Mouse (Mus musculus): Measurements from ENCODE around the gene Tmbim6. TPM values are rescaled to one million over a fixed set of nuclear protein-coding genes. Genes with fewer than 3 reads are reported as not detected.

Tmbim6 gene
- polyA plus RNA-seq, 1 experiment from 2014 or later, result 317 TPM

- Histone ChIP-seq H3K9ac (replicated peaks; ENCODE audit: low read depth, low read length) (no peak overlapping the region), H3K4me2 (replicated peaks; ENCODE audit: low read depth, low read length) (peak overlapping the region; percentile 15), H3K4me3 (ENCODE audit: low read depth, low read length) (no peak overlapping the region), H3K9me3 (ENCODE audit: control insufficient read depth, low read depth, low read length) (no peaks in the 10 kb centered on the region), H3K27ac (ENCODE audit: low read length) (peak overlapping the region; percentile 86; the same call in 1 of the 2 replicates), H3K4me1 (ENCODE audit: control insufficient read depth, insufficient read depth, low read length) (peaks cover 9% of the 10 kb centered on the region), H3K36me3 (ENCODE audit: control insufficient read depth, insufficient read depth, low read length) (peaks cover 15% of the 10 kb centered on the region), H3K27me3 (ENCODE audit: control insufficient read depth, insufficient read depth, low read length) (no peaks in the 10 kb centered on the region)
- ATAC-seq (ENCODE audit: insufficient number of reproducible peaks, insufficient read depth, low FRiP score, low read depth), result no peak
- WGBS, result 22% methylated on average over 5 of the region's 5 CpGs
These were observed 27.4 kb downstream of the Tmbim6 start for GRCm38 (mm10) chr15:99420101-99420500.

DNA sequence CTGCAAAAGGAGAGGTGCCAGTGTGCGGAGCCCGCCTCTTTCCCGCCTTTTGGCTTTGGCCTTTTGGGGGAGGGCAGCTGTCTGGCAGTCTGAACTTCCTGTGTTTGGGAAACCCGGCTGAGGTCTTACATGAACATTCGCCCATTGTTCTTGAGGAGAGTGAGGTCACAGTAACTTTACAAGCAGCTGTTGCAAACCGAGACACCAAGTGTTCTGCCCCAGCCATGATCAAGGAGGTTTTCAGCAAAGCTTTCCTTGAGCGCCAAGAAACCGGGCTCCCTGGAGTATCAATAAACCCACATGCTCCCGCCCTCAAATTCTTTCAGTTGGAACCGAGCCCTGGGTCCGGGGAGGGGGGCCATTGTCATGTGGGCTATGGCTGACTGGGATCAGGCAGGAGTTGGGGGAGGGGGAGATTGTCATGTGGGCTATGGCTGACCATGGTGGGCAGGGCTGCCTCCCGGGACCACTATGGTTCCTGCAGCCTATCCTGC is 27.9 kb downstream of the Tmbim6 start:
- Histone ChIP-seq H3K9me3 (ENCODE audit: control insufficient read depth, low read depth, low read length) (no peaks in the 10 kb centered on the region), H3K9ac (replicated peaks; ENCODE audit: low read depth, low read length) (no peak overlapping the region), H3K4me3 (ENCODE audit: low read depth, low read length) (no peak overlapping the region), H3K36me3 (ENCODE audit: control insufficient read depth, insufficient read depth, low read length) (peaks cover 20% of the 10 kb centered on the region), H3K4me1 (ENCODE audit: control insufficient read depth, insufficient read depth, low read length) (peaks cover 9% of the 10 kb centered on the region), H3K27me3 (ENCODE audit: control insufficient read depth, insufficient read depth, low read length) (no peaks in the 10 kb centered on the region), H3K27ac (ENCODE audit: low read length) (peak overlapping the region; percentile 86), H3K4me2 (replicated peaks; ENCODE audit: low read depth, low read length) (peak overlapping the region; percentile 15)
- peak; percentile 51; the same call in 1 of the 2 replicates for ATAC-seq (ENCODE audit: insufficient number of reproducible peaks, insufficient read depth, low FRiP score, low read depth)
- 7% methylated on average over 12 of the region's 12 CpGs for WGBS

GRCm38 (mm10) chr15:99421152-99421551 is 28.5 kb downstream of the Tmbim6 start:
- H3K36me3 ChIP-seq (ENCODE audit: control insufficient read depth, insufficient read depth, low read length), result peaks cover 20% of the 10 kb centered on the region
- no peaks in the 10 kb centered on the region for H3K27me3 ChIP-seq (ENCODE audit: control insufficient read depth, insufficient read depth, low read length)
- H3K27ac ChIP-seq (ENCODE audit: low read length), result peak overlapping the region; percentile 86
- H3K4me3 ChIP-seq (ENCODE audit: low read depth, low read length), result no peak overlapping the region
- ATAC-seq (ENCODE audit: insufficient number of reproducible peaks, insufficient read depth, low FRiP score, low read depth), result no peak
- peak overlapping the region; percentile 15 for H3K4me2 ChIP-seq (replicated peaks; ENCODE audit: low read depth, low read length)
- H3K9ac ChIP-seq (replicated peaks; ENCODE audit: low read depth, low read length), result no peak overlapping the region
- no peaks in the 10 kb centered on the region for H3K9me3 ChIP-seq (ENCODE audit: control insufficient read depth, low read depth, low read length)
- H3K4me1 ChIP-seq (ENCODE audit: control insufficient read depth, insufficient read depth, low read length), result peaks cover 9% of the 10 kb centered on the region
- 71% methylated on average over 9 of the region's 9 CpGs for WGBS

GRCm38 (mm10) chr15:99421676-99422075 is 29.0 kb downstream of the Tmbim6 start:
- WGBS, result 85% methylated on average over 8 of the region's 8 CpGs
- no peak for ATAC-seq (ENCODE audit: insufficient number of reproducible peaks, insufficient read depth, low FRiP score, low read depth)

GRCm38 (mm10) chr15:99422551-99422950 is 29.9 kb downstream of the Tmbim6 start:
- WGBS, result 93% methylated on average over 23 of the region's 23 CpGs
- no peak for ATAC-seq (ENCODE audit: insufficient number of reproducible peaks, insufficient read depth, low FRiP score, low read depth)
- peaks cover 7% of the 10 kb centered on the region for H3K4me1 ChIP-seq (ENCODE audit: control insufficient read depth, insufficient read depth, low read length)
- no peak overlapping the region for H3K9ac ChIP-seq (replicated peaks; ENCODE audit: low read depth, low read length)
- H3K36me3 ChIP-seq (ENCODE audit: control insufficient read depth, insufficient read depth, low read length), result peaks cover 34% of the 10 kb centered on the region
- H3K4me3 ChIP-seq (ENCODE audit: low read depth, low read length), result no peak overlapping the region
- no peaks in the 10 kb centered on the region for H3K9me3 ChIP-seq (ENCODE audit: control insufficient read depth, low read depth, low read length)
- no peak overlapping the region for H3K27ac ChIP-seq (ENCODE audit: low read length)
- no peak overlapping the region for H3K4me2 ChIP-seq (replicated peaks; ENCODE audit: low read depth, low read length)
- no peaks in the 10 kb centered on the region for H3K27me3 ChIP-seq (ENCODE audit: control insufficient read depth, insufficient read depth, low read length)

More at GRCm38 (mm10) chr15:99421676-99422075, 29.0 kb downstream of the Tmbim6 start:
- Histone ChIP-seq H3K36me3 (ENCODE audit: control insufficient read depth, insufficient read depth, low read length) (peaks cover 25% of the 10 kb centered on the region), H3K27ac (ENCODE audit: low read length) (peak overlapping the region; percentile 86), H3K27me3 (ENCODE audit: control insufficient read depth, insufficient read depth, low read length) (no peaks in the 10 kb centered on the region), H3K4me1 (ENCODE audit: control insufficient read depth, insufficient read depth, low read length) (peaks cover 7% of the 10 kb centered on the region), H3K4me2 (replicated peaks; ENCODE audit: low read depth, low read length) (no peak overlapping the region), H3K9me3 (ENCODE audit: control insufficient read depth, low read depth, low read length) (no peaks in the 10 kb centered on the region), H3K9ac (replicated peaks; ENCODE audit: low read depth, low read length) (no peak overlapping the region), H3K4me3 (ENCODE audit: low read depth, low read length) (no peak overlapping the region)

GRCm38 (mm10) chr15:99423131-99423530 is 30.4 kb downstream of the Tmbim6 start:
- H3K36me3 ChIP-seq (ENCODE audit: control insufficient read depth, insufficient read depth, low read length), result peaks cover 40% of the 10 kb centered on the region
- WGBS, result 87% methylated on average over 10 of the region's 10 CpGs
- H3K4me2 ChIP-seq (replicated peaks; ENCODE audit: low read depth, low read length), result no peak overlapping the region
- H3K9me3 ChIP-seq (ENCODE audit: control insufficient read depth, low read depth, low read length), result no peaks in the 10 kb centered on the region
- H3K27ac ChIP-seq (ENCODE audit: low read length), result no peak overlapping the region
- no peak overlapping the region for H3K9ac ChIP-seq (replicated peaks; ENCODE audit: low read depth, low read length)
- no peaks in the 10 kb centered on the region for H3K27me3 ChIP-seq (ENCODE audit: control insufficient read depth, insufficient read depth, low read length)
- ATAC-seq (ENCODE audit: insufficient number of reproducible peaks, insufficient read depth, low FRiP score, low read depth), result no peak
- no peak overlapping the region for H3K4me3 ChIP-seq (ENCODE audit: low read depth, low read length)
- H3K4me1 ChIP-seq (ENCODE audit: control insufficient read depth, insufficient read depth, low read length), result peaks cover 7% of the 10 kb centered on the region

- no peak overlapping the region for H3K4me3 ChIP-seq (ENCODE audit: low read depth, low read length)
- H3K36me3 ChIP-seq (ENCODE audit: control insufficient read depth, insufficient read depth, low read length), result peaks cover 44% of the 10 kb centered on the region
- peaks cover 7% of the 10 kb centered on the region for H3K4me1 ChIP-seq (ENCODE audit: control insufficient read depth, insufficient read depth, low read length)
- H3K27ac ChIP-seq (ENCODE audit: low read length), result no peak overlapping the region
- H3K27me3 ChIP-seq (ENCODE audit: control insufficient read depth, insufficient read depth, low read length), result no peaks in the 10 kb centered on the region
- no peak for ATAC-seq (ENCODE audit: insufficient number of reproducible peaks, insufficient read depth, low FRiP score, low read depth)
- no peak overlapping the region for H3K4me2 ChIP-seq (replicated peaks; ENCODE audit: low read depth, low read length)
- no peak overlapping the region for H3K9ac ChIP-seq (replicated peaks; ENCODE audit: low read depth, low read length)
- 90% methylated on average over 9 of the region's 9 CpGs for WGBS
- H3K9me3 ChIP-seq (ENCODE audit: control insufficient read depth, low read depth, low read length), result no peaks in the 10 kb centered on the region
These were observed 31.2 kb downstream of the Tmbim6 start for GRCm38 (mm10) chr15:99423884-99424283.

DNA sequence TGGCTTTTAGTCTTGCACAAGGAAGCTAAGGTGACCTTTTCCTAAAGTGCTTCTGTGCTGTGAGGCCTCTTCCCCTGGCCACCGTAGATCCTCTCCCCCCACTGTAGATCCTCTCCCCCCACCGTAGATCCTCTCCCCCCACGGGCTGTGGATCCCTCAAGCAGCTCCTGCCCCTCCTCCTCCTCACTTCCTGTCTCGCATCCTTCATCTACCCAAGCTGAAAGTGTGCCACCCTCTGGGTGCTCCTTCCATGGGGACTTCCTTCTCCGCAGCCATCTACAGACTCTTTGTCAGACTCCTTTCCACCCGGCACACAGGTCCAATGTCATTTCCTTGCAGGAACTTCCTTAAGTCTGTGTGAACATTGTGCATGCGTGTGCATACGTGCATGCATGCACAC is 37.7 kb downstream of the Tmbim6 start:
- 73% methylated on average over 8 of the region's 8 CpGs for WGBS
- Histone ChIP-seq H3K9ac (replicated peaks; ENCODE audit: low read depth, low read length) (no peak overlapping the region), H3K4me1 (ENCODE audit: control insufficient read depth, insufficient read depth, low read length) (no peaks in the 10 kb centered on the region), H3K36me3 (ENCODE audit: control insufficient read depth, insufficient read depth, low read length) (peaks cover 44% of the 10 kb centered on the region), H3K4me2 (replicated peaks; ENCODE audit: low read depth, low read length) (no peak overlapping the region), H3K27ac (ENCODE audit: low read length) (no peak overlapping the region), H3K4me3 (ENCODE audit: low read depth, low read length) (no peak overlapping the region), H3K27me3 (ENCODE audit: control insufficient read depth, insufficient read depth, low read length) (no peaks in the 10 kb centered on the region), H3K9me3 (ENCODE audit: control insufficient read depth, low read depth, low read length) (no peaks in the 10 kb centered on the region)
- ATAC-seq (ENCODE audit: insufficient number of reproducible peaks, insufficient read depth, low FRiP score, low read depth), result no peak

DNA sequence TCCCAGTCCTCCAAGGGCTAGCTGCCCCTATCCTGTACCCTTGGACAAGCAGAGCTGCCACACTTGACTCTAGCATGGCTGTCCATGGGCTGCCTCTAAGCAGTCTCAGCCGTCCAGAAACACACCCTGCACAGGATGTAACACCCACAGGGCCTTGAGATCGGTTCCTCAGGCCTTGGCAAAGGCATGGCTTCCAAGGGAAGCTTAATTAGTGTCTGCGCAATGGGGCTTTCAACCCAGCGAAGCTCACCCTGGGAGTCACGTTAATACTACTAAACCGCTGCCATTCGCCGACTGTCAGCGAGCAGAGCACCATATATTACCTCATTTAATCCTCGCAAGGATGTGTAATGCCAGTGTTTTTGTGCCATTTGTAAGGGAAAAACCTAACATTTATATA is 38.4 kb downstream of the Tmbim6 start:
- no peak for ATAC-seq (ENCODE audit: insufficient number of reproducible peaks, insufficient read depth, low FRiP score, low read depth)
- Histone ChIP-seq H3K9ac (replicated peaks; ENCODE audit: low read depth, low read length) (no peak overlapping the region), H3K27me3 (ENCODE audit: control insufficient read depth, insufficient read depth, low read length) (no peaks in the 10 kb centered on the region), H3K27ac (ENCODE audit: low read length) (no peak overlapping the region), H3K9me3 (ENCODE audit: control insufficient read depth, low read depth, low read length) (no peaks in the 10 kb centered on the region), H3K36me3 (ENCODE audit: control insufficient read depth, insufficient read depth, low read length) (peaks cover 42% of the 10 kb centered on the region), H3K4me2 (replicated peaks; ENCODE audit: low read depth, low read length) (no peak overlapping the region), H3K4me1 (ENCODE audit: control insufficient read depth, insufficient read depth, low read length) (no peaks in the 10 kb centered on the region), H3K4me3 (ENCODE audit: low read depth, low read length) (no peak overlapping the region)
- 89% methylated on average over 10 of the region's 10 CpGs for WGBS

All from stomach, embryonic 14.5 days (tissue).